Mouse (Mus musculus) embryonic facial prominence, embryonic 15.5 days (tissue): Measurements from ENCODE around the gene Ctf2. TPM values are rescaled to one million over a fixed set of nuclear protein-coding genes. Genes with fewer than 3 reads are reported as not detected.
"Not testable (repeated sequence)": the region's sequence is repeated elsewhere in the genome, so short reads cannot be mapped to it uniquely, and the experiment has no call there.

Experiments used
- ATAC-seq: fragments of 200-750 bp; cut with Nextera tagmentation; 2 replicates; pipeline ENCODE4 v1.8.0; 2017; ENCODE audit warnings: low read depth, moderate TSS enrichment; ENCODE audit not compliant: insufficient number of reproducible peaks, low FRiP score, low TSS enrichment
- H3K27ac ChIP-seq: fragments of 300-500 bp; sonication (generic); replicated peaks from 2 replicates; pipeline ENCODE4 v1.5.1; 2015; ENCODE audit warnings: mild to moderate bottlenecking, inconsistent platforms
- H3K27me3 ChIP-seq: fragments of 300-500 bp; sonication (generic); 2 replicates; pipeline ENCODE4 v1.6.1; 2015; ENCODE audit warnings: inconsistent platforms
- H3K36me3 ChIP-seq: fragments of 300-500 bp; sonication (generic); 2 replicates; pipeline ENCODE4 v1.6.1; 2015; ENCODE audit warnings: mild to moderate bottlenecking, inconsistent platforms
- H3K4me1 ChIP-seq: fragments of 300-500 bp; sonication (generic); 2 replicates; pipeline ENCODE4 v1.6.1; 2015; ENCODE audit warnings: inconsistent platforms
- H3K4me2 ChIP-seq: fragments of 300-500 bp; sonication (generic); replicated peaks from 2 replicates; pipeline ENCODE4 v1.6.1; 2015; ENCODE audit warnings: mild to moderate bottlenecking, inconsistent platforms
- H3K4me3 ChIP-seq: fragments of 300-500 bp; sonication (generic); replicated peaks from 2 replicates; pipeline ENCODE4 v1.5.1; 2015; ENCODE audit warnings: mild to moderate bottlenecking, inconsistent platforms
- H3K9ac ChIP-seq: fragments of 300-500 bp; sonication (generic); 2 replicates; pipeline ENCODE4 v1.6.1; 2015; ENCODE audit warnings: inconsistent platforms
- H3K9me3 ChIP-seq: fragments of 300-500 bp; sonication (generic); replicated peaks from 2 replicates; pipeline ENCODE4 v1.6.1; 2016; ENCODE audit warnings: inconsistent platforms
- WGBS: fragments of 180-500 bp; shearing (Covaris S2); methylation state at CpG from one replicate; pipeline ENCODE4 v1.1.7; 2015; 5-methylcytosine and 5-hydroxymethylcytosine counted together
- polyA plus RNA-seq: library from polyadenylated mRNA; unstranded; fragments of >200 nt; fragmentation: Nextera tagmentation; extraction: Ambion mirVana; gene quantifications from 2 replicates; pipeline ENCODE4 v1.2.1, GENCODE M21; 2015

The Ctf2 gene
- polyA plus RNA-seq, 1 experiment from 2014 or later, result 1.3 TPM

DNA sequence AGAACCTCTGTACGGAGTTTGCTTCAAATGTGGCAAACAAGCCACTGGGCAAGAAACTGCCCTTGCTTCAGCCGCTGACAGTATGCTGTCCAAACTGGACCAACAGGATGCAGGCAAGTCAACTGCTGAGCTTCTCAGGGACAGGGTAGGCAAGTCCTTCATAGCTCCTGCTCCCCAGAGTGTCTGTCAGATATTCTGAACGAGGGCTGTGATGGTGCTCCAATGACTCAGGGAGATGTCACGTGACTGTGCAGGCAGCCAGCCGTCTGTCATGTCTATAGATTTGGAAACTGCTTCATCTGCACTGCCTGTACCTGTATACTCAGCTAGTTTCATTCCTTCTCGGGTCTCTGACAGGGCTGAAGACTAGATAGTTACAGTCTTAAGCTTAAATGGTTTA, 33.0 kb downstream of the Ctf2 start:
- 72% methylated on average over 6 of the region's 6 CpGs for WGBS
- no peak overlapping the region for H3K4me3 ChIP-seq
- H3K27me3 ChIP-seq, result no peaks in the 10 kb centered on the region
- H3K4me2 ChIP-seq, result no peak overlapping the region
- H3K27ac ChIP-seq, result no peak overlapping the region
- peaks cover 59% of the 10 kb centered on the region for H3K36me3 ChIP-seq
- no peak for ATAC-seq
- no peaks in the 10 kb centered on the region for H3K4me1 ChIP-seq
- H3K9me3 ChIP-seq, result no peaks in the 10 kb centered on the region
- no peak overlapping the region for H3K9ac ChIP-seq

DNA sequence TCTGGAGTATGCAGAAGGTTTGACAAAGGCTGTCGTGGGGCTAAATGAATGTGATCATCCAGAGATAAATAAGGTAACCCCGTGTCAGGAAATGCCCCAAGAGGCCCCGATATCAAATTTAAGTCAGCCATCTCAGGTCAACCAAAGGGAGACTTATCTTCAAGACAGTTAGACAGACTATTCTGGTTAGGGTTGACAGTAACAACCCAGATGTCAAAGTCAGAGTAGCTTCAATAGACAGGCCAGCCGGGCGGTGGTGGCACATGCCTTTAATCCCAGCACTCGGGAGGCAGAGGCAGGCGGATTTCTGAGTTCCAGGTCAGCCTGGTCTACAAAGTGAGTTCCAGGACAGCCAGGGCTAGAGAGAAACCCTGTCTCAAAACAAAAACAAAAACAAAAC, 38.2 kb downstream of the Ctf2 start:
- Histone ChIP-seq H3K36me3 (peaks cover 22% of the 10 kb centered on the region), H3K4me1 (peaks cover 15% of the 10 kb centered on the region)
- not testable (repeated sequence) for H3K9me3 ChIP-seq, H3K4me2 ChIP-seq, H3K27me3 ChIP-seq, H3K4me3 ChIP-seq, H3K27ac ChIP-seq, ATAC-seq, H3K9ac ChIP-seq
- 92% methylated on average over 7 of the region's 7 CpGs for WGBS

GRCm38 (mm10) chr7:127693290-127693689, 38.7 kb downstream of the Ctf2 start:
- no peaks in the 10 kb centered on the region for H3K27me3 ChIP-seq
- no peak overlapping the region for H3K4me2 ChIP-seq
- no peak overlapping the region for H3K9ac ChIP-seq
- H3K36me3 ChIP-seq, result peaks cover 22% of the 10 kb centered on the region
- no peaks in the 10 kb centered on the region for H3K9me3 ChIP-seq
- ATAC-seq, result no peak
- H3K4me1 ChIP-seq, result peaks cover 15% of the 10 kb centered on the region
- 97% methylated on average over 8 of the region's 8 CpGs for WGBS
- no peak overlapping the region for H3K27ac ChIP-seq
- no peak overlapping the region for H3K4me3 ChIP-seq

DNA sequence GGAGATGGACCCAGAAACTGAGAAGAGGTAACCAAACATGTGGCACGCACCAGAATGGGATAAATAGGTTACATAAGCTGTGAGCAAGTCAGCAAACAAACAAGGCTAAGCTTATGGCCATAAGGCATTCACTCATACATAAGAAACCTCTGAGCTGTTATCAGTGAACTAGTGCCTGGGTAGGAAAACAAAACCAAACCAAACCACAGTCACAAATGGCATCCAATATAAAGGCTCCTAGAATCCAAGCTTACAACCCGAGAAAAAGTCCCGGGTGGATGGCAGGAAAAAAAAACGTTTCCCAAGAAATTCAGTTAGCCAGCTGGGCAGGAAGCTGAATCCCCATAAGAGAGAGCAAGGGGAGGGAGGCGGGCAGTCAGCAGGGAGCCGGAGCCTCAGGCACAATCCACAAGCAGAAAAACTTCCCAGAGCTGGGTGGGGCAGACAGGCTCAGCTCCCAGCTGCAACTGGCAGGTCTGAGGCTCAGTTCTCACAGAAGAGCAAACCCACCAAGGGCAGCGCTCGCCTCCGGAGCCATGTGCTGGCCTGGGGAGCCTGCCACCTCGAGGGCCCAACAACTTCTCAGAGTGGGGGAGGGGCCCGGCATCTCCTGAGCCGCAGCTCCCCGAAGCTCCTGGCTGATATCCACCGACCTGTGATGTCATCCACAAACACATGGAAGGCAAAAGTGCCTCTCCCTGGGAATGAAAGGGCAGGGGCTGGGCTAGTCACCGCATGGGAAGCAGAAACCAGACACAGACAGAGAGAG, 40.6 kb downstream of the Ctf2 start:
- no peaks in the 10 kb centered on the region for H3K9me3 ChIP-seq
- ATAC-seq, result peak; percentile 91
- peak overlapping the region; percentile 93 for H3K27ac ChIP-seq
- H3K36me3 ChIP-seq, result peaks cover 16% of the 10 kb centered on the region
- H3K4me3 ChIP-seq, result peak overlapping the region; percentile 35
- 4% methylated on average over 15 of the region's 15 CpGs for WGBS
- H3K4me2 ChIP-seq, result peak overlapping the region; percentile 50
- no peaks in the 10 kb centered on the region for H3K27me3 ChIP-seq
- peak overlapping the region; percentile 18 for H3K9ac ChIP-seq
- H3K4me1 ChIP-seq, result peaks cover 15% of the 10 kb centered on the region

DNA sequence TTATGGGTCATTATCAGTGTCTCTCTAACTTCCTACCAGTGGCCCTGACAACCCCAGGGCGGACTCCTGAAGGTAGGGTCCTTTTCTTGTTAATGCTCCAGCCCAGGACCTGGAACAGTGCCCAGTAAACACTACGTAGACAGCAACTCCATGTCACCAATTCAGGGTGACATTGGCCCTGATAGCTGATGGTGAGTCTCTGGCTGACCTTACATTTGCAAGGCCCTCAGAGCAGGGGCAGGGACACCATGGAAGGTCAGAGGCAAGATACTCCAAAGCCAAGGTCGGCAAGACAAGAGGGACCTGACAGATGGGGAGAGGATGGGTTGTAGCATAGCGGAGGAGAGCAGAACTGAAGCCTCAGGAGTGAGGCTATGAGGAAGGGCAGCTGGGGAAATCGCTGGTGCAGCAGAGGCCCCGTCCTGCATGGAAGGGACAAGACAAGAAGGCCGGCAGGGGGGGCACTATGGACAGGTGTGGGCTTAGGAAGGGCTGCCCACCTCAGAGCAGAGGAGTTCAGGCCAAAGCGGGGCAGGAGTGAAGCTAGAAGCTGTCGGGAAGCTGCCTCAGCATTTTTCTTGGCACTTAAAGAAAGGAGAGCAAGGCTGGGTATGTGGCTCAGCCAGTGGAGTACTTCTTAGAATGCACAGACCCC, 42.2 kb downstream of the Ctf2 start:
- no peak overlapping the region for H3K27ac ChIP-seq
- no peak overlapping the region for H3K4me3 ChIP-seq
- no peak overlapping the region for H3K9ac ChIP-seq
- H3K9me3 ChIP-seq, result no peaks in the 10 kb centered on the region
- no peak overlapping the region for H3K4me2 ChIP-seq
- peaks cover 27% of the 10 kb centered on the region for H3K4me1 ChIP-seq
- peaks cover 10% of the 10 kb centered on the region for H3K36me3 ChIP-seq
- no peak for ATAC-seq
- WGBS, result 67% methylated on average over 9 of the region's 9 CpGs
- no peaks in the 10 kb centered on the region for H3K27me3 ChIP-seq

GRCm38 (mm10) chr7:127688935-127689334, 43.0 kb downstream of the Ctf2 start:
- no peaks in the 10 kb centered on the region for H3K9me3 ChIP-seq
- H3K4me3 ChIP-seq, result no peak overlapping the region
- H3K4me2 ChIP-seq, result no peak overlapping the region
- no peak overlapping the region for H3K27ac ChIP-seq
- peaks cover 8% of the 10 kb centered on the region; the same call in 1 of the 2 replicates for H3K36me3 ChIP-seq
- H3K27me3 ChIP-seq, result no peaks in the 10 kb centered on the region
- WGBS, result 83% methylated on average over 7 of the region's 7 CpGs
- ATAC-seq, result no peak
- H3K9ac ChIP-seq, result no peak overlapping the region
- H3K4me1 ChIP-seq, result peaks cover 27% of the 10 kb centered on the region

DNA sequence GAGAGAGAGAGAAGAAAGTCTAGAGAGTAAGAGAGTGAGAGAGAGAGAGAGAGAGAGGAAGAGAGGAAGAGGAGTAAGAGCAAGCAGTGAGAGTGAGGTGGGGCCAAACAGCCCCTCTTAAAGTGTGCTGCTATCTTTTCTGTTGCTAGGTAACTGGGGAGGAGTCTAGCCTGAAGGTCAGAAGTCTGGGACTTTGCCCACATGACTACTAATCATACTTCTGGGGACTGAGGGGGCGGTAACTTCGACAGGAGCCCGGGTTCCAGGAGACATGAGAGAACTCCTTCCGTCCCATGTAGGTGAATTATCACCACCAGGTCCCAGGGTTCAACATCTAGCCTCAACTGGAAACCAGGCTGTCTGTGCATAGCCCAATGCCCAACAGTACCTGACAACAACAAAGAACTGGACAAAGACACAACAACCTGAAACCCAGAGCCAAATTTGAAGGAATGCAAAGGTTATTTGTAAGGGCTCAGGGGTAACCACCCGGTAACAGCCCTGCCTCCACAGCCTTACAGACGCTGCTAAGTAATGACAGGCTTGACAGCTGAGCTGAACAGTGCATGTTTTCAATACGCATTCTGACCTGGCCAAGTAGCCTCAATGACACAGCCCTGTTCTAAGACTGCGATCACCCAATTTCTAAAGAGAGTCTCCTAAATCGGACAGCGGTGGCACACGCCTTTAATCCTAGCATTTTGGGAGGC, 45.1 kb downstream of the Ctf2 start:
- peaks cover 8% of the 10 kb centered on the region; the same call in 1 of the 2 replicates for H3K36me3 ChIP-seq
- H3K4me2 ChIP-seq, result no peak overlapping the region
- ATAC-seq, result no peak
- H3K4me3 ChIP-seq, result no peak overlapping the region
- peaks cover 27% of the 10 kb centered on the region for H3K4me1 ChIP-seq
- H3K27ac ChIP-seq, result no peak overlapping the region
- H3K27me3 ChIP-seq, result no peaks in the 10 kb centered on the region
- H3K9ac ChIP-seq, result no peak overlapping the region
- 69% methylated on average over 11 of the region's 11 CpGs for WGBS
- no peaks in the 10 kb centered on the region for H3K9me3 ChIP-seq

- Histone ChIP-seq H3K27me3 (no peaks in the 10 kb centered on the region), H3K4me1 (peaks cover 16% of the 10 kb centered on the region), H3K9ac (no peak overlapping the region), H3K9me3 (no peaks in the 10 kb centered on the region), H3K4me2 (no peak overlapping the region), H3K27ac (peak overlapping the region; percentile 44; the same call in 1 of the 2 replicates), H3K36me3 (peaks cover 8% of the 10 kb centered on the region; the same call in 1 of the 2 replicates), H3K4me3 (no peak overlapping the region)
- ATAC-seq, result peak; percentile 64
- 64% methylated on average over 14 of the region's 14 CpGs for WGBS
These were observed 46.5 kb downstream of the Ctf2 start for GRCm38 (mm10) chr7:127685304-127686018.

DNA sequence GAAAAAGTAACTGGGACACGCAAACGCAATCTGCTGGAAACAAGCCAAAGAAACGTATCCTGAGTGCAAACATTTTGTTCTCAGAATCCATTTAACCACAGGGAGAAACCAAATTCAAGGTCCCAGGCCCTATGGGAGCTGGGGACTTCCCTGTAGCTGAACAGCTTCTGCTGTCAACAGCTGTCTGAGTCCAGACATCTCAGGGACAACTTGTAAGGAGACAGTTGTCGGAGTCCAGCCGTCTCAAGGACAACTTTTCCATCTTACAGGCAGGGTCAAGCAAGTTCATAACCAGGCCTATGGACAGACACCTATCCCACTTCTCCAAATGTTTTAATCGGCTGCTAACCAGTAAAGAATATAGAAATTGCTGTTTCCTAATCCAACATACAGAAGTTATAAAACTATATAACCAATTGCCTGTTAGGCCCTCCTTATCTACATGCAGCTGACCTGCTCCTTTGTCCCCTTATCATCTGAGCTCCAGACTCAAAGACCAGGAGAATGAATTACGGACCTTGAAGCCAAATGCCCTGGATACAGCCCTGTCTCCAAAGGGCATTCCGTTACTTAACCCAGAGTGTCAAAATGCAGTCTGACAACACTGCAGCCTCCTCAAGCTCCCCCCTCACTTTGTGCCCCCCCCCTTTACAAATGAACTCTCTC, 49.9 kb downstream of the Ctf2 start:
- ATAC-seq, result no peak
- 76% methylated on average over 8 of the region's 8 CpGs for WGBS
- no peaks in the 10 kb centered on the region for H3K27me3 ChIP-seq

DNA sequence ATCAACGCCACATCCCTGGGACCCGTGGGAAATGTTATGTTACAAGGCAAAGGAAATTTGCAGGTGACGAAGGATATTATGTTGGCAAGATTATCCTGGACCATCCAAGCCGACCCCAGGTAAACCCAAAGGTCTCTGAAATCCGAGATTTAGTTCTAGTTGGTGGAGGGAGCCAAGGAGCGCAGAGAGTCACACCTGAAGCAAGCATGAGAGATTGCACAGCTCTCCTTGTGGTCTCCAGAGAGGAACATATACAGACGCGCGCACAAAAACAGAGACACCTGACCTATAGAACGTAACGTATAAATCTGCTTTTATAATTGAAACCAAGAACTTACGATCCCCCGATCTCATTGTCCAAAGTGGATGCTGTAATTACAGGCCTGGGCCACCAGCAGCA, 51.4 kb downstream of the Ctf2 start:
- H3K36me3 ChIP-seq, result peaks cover 5% of the 10 kb centered on the region; the same call in 1 of the 2 replicates
- WGBS, result 78% methylated on average over 13 of the region's 13 CpGs
- no peaks in the 10 kb centered on the region for H3K27me3 ChIP-seq
- no peak overlapping the region for H3K9ac ChIP-seq
- peaks cover 6% of the 10 kb centered on the region for H3K4me1 ChIP-seq
- H3K27ac ChIP-seq, result no peak overlapping the region
- ATAC-seq, result no peak
- no peaks in the 10 kb centered on the region for H3K9me3 ChIP-seq
- no peak overlapping the region for H3K4me3 ChIP-seq
- H3K4me2 ChIP-seq, result no peak overlapping the region

More for the DNA sequence above, 49.9 kb downstream of the Ctf2 start:
- Histone ChIP-seq H3K36me3 (peaks cover 3% of the 10 kb centered on the region; the same call in 1 of the 2 replicates), H3K27ac (no peak overlapping the region), H3K4me1 (peaks cover 12% of the 10 kb centered on the region), H3K9ac (no peak overlapping the region), H3K9me3 (no peaks in the 10 kb centered on the region), H3K4me3 (no peak overlapping the region), H3K4me2 (no peak overlapping the region)
